9 mouse cellular contexts compared by ENCODE assay signal in the genomic region with DNA sequence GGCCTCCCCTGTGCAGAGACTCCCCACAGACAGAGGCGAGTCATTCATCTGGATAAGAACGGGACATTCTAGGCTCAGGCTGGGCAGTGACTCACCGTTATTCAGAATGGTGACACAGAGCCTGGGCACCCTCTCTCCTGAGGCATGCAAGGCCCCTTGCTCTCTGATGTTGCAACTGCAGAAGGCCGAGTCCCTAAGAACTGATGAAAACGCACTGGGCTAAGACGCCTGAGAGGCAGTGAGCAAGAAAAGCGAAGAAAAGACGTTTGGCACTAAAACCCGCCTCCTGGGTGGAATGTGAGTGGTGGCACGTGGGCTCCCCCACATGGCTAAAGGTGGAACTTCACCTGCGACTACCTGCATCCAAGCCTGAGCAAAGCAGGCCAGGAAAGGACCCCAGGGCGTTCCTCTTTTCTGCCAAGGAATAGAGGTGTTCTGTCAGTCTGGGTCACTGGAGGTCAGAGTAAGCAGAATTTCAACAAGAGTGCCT. TPM values are rescaled to one million over a fixed set of nuclear protein-coding genes. Genes with fewer than 3 reads are reported as not detected.
DNase-seq lines count a peak whose midpoint lies in the region; ATAC-seq and TF ChIP-seq lines count a peak whose summit lies in the region.
"Had no signal": no experiment of that assay in that cellular context is flagged by ENCODE, and none has a peak within 500 bp of the region (broad histone marks: within the 10 kb centered on the region; RNA-seq: fewer than 3 reads in every experiment).

No protein-coding gene starts in this region.

- H3K4me2 ChIP-seq in embryonic facial prominence, embryonic 15.5 days (replicated peaks): peak overlapping the region; percentile 45
- H3K4me2 ChIP-seq in heart, embryonic 11.5 days: peak overlapping the region; percentile 71
- H3K4me2 ChIP-seq in kidney, embryonic 15.5 days: peak overlapping the region; percentile 51

- H3K79me2 ChIP-seq in C2C12 (ENCODE audit: control insufficient read depth, insufficient read depth): no peaks in the 10 kb centered on the region

- peaks cover 24% of the 10 kb centered on the region for H3K4me1 ChIP-seq in bone marrow macrophage, adult 2 months (ENCODE audit: control insufficient read depth, insufficient read depth, low read length)
- H3K4me1 ChIP-seq in embryonic facial prominence, embryonic 15.5 days: peaks cover 38% of the 10 kb centered on the region
- peaks cover 19% of the 10 kb centered on the region for H3K4me1 ChIP-seq in heart, embryonic 11.5 days (ENCODE audit: control insufficient read depth, insufficient read depth, low read length)
- H3K4me1 ChIP-seq in kidney, embryonic 15.5 days: peaks cover 37% of the 10 kb centered on the region

- no peaks in the 10 kb centered on the region for H3K79me3 ChIP-seq in C2C12 (ENCODE audit: low read depth)

- ATAC-seq in embryonic facial prominence, embryonic 15.5 days (ENCODE audit: insufficient number of reproducible peaks, low FRiP score, low TSS enrichment, low read depth): peak; percentile 6; the same call in 1 of the 2 replicates
- no peak; the same call in 1 of the 2 replicates for ATAC-seq in heart, embryonic 11.5 days (replicated peaks; ENCODE audit: insufficient number of reproducible peaks, low FRiP score, low TSS enrichment)
- peak; percentile 54 for ATAC-seq in kidney, embryonic 15.5 days (replicated peaks; ENCODE audit: low FRiP score)
- peak; percentile 57 for ATAC-seq in monocyte, adult 5-6 weeks (replicated peaks; ENCODE audit: insufficient number of reproducible peaks, low FRiP score, low TSS enrichment, poor library complexity, severe bottlenecking)

- H3K27me3 ChIP-seq in C2C12 (ENCODE audit: control insufficient read depth, insufficient read depth, insufficient read length): no peaks in the 10 kb centered on the region
- no peaks in the 10 kb centered on the region for H3K27me3 ChIP-seq in embryonic facial prominence, embryonic 15.5 days
- H3K27me3 ChIP-seq in heart, embryonic 11.5 days (ENCODE audit: control insufficient read depth, insufficient read depth, low read length): no peaks in the 10 kb centered on the region
- H3K27me3 ChIP-seq in kidney, embryonic 15.5 days: 0 out of 2 replicates have a peak, but pooled peaks cover 6% of the 10 kb centered on the region
- H3K27me3 ChIP-seq in splenic B cell, adult 2 months (ENCODE audit: control insufficient read depth, insufficient read depth, low read length, poor library complexity, severe bottlenecking): no peaks in the 10 kb centered on the region

- H3K36me3 ChIP-seq in C2C12 (ENCODE audit: control insufficient read depth, insufficient read depth): peaks cover 12% of the 10 kb centered on the region
- H3K36me3 ChIP-seq in embryonic facial prominence, embryonic 15.5 days: 0 out of 2 replicates have a peak, but pooled peaks cover 11% of the 10 kb centered on the region
- no peaks in the 10 kb centered on the region for H3K36me3 ChIP-seq in heart, embryonic 11.5 days (ENCODE audit: control insufficient read depth, insufficient read depth, low read length)
- H3K36me3 ChIP-seq in kidney, embryonic 15.5 days: peaks cover 27% of the 10 kb centered on the region
- H3K36me3 ChIP-seq in splenic B cell, adult 2 months (ENCODE audit: control insufficient read depth, insufficient read depth, low read length, poor library complexity, severe bottlenecking): no peaks in the 10 kb centered on the region

- H3K27ac ChIP-seq in bone marrow macrophage, adult 2 months (ENCODE audit: insufficient read depth, low read depth, low read length): no peak overlapping the region
- H3K27ac ChIP-seq in embryonic facial prominence, embryonic 15.5 days (replicated peaks): no peak overlapping the region
- H3K27ac ChIP-seq in heart, embryonic 11.5 days (ENCODE audit: low read depth, low read length): no peak overlapping the region
- 0 out of 2 replicates have a peak overlapping the region, but pooled peaks have one; percentile 15 for H3K27ac ChIP-seq in kidney, embryonic 15.5 days

- peak; percentile 70 for TF ChIP-seq CTCF in C2C12 (IDR thresholded peaks at IDR 0.05; ENCODE audit: control insufficient read depth, insufficient read depth, insufficient read length)
- TF ChIP-seq CTCF in bone marrow macrophage, adult 2 months (IDR thresholded peaks at IDR 0.05; ENCODE audit: low read depth, low read length): peak; percentile 27; the same call in 1 of the 2 replicates

- H3K9ac ChIP-seq in embryonic facial prominence, embryonic 15.5 days: no peak overlapping the region
- peak overlapping the region; percentile 43; the same call in 1 of the 2 replicates for H3K9ac ChIP-seq in heart, embryonic 11.5 days (ENCODE audit: low read depth, low read length)
- 0 out of 2 replicates have a peak overlapping the region, but pooled peaks have one; percentile 11 for H3K9ac ChIP-seq in kidney, embryonic 15.5 days

- H3ac ChIP-seq in C2C12 (ENCODE audit: control insufficient read depth, insufficient read length, low read depth): no peak overlapping the region

- no peak for TF ChIP-seq POLR2A in bone marrow macrophage, adult 2 months (IDR thresholded peaks at IDR 0.05; ENCODE audit: borderline replicate concordance, low read depth, low read length)

- no peaks in the 10 kb centered on the region for H3K9me3 ChIP-seq in embryonic facial prominence, embryonic 15.5 days (replicated peaks)
- no peaks in the 10 kb centered on the region for H3K9me3 ChIP-seq in heart, embryonic 11.5 days (replicated peaks; ENCODE audit: control insufficient read depth, low read length)
- no peaks in the 10 kb centered on the region for H3K9me3 ChIP-seq in kidney, embryonic 15.5 days (replicated peaks)

- peak; percentile 78 for DNase-seq in liver
- DNase-seq in splenic B cell, adult 2 months (ENCODE audit: low read depth, low spot score): peak; percentile 85

- WGBS in embryonic facial prominence, embryonic 15.5 days: 2% methylated on average over 12 of the region's 12 CpGs
- 4% methylated on average over 12 of the region's 12 CpGs for WGBS in heart, embryonic 11.5 days (ENCODE audit: insufficient replicate concordance)
- WGBS in kidney, embryonic 15.5 days: 4% methylated on average over 12 of the region's 12 CpGs

- no peak overlapping the region for H3K4me3 ChIP-seq in C2C12 (ENCODE audit: insufficient read depth, poor library complexity, severe bottlenecking)
- no peak overlapping the region for H3K4me3 ChIP-seq in bone marrow macrophage, adult 2 months (ENCODE audit: insufficient read depth, low read length)
- no peak overlapping the region; the same call in 1 of the 2 replicates for H3K4me3 ChIP-seq in embryonic facial prominence, embryonic 15.5 days (replicated peaks)
- H3K4me3 ChIP-seq in heart, embryonic 11.5 days (ENCODE audit: low read depth, low read length): peak overlapping the region; percentile 22; the same call in 1 of the 2 replicates
- no peak overlapping the region for H3K4me3 ChIP-seq in kidney, embryonic 15.5 days (replicated peaks)
- H3K4me3 ChIP-seq: erythroblast, embryonic 14.5 days had no signal

TF ChIP-seq in C2C12, 6 proteins besides CTCF, POLR2A, EP300 and RAD21:
- TF ChIP-seq MYOD1 (IDR thresholded peaks at IDR 0.05; ENCODE audit: control insufficient read depth, insufficient read length, low read depth): no peak
- TF ChIP-seq MYOG (IDR thresholded peaks at IDR 0.05; ENCODE audit: control insufficient read depth, extremely low read depth, insufficient read length): no peak
- TF ChIP-seq MAX (IDR thresholded peaks at IDR 0.05): peak; percentile 85
- TF ChIP-seq FOSL1 (IDR thresholded peaks at IDR 0.05; ENCODE audit: insufficient read depth, low read length, poor library complexity, severe bottlenecking): peak; percentile 86
- peak; percentile 61 for TF ChIP-seq USF1 (IDR thresholded peaks at IDR 0.05; ENCODE audit: low read depth)
- peak; percentile 98 for TF ChIP-seq CEBPB (IDR thresholded peaks at IDR 0.05; ENCODE audit: low read depth)
TF ChIP-seq in C2C12: peak in this region for 4.

RNA-seq across cellular contexts. Expression of gene Spsb1, which starts 25.0 kb away (rescaled TPM):
- 3.0 TPM for polyA plus RNA-seq in C2C12 (2012; fragmentation: generic; extraction: Trizol)
- polyA plus RNA-seq in bone marrow macrophage, adult 2 months (2012; ENCODE audit: insufficient read depth, insufficient read length, missing spikeins): 1.2 TPM in 1 of 2 replicates, not detected in the other
- polyA plus RNA-seq in embryonic facial prominence, embryonic 15.5 days (2015; fragmentation: Nextera tagmentation; extraction: Ambion mirVana): 17.5 and 18.2 TPM in 2 replicates
- 4.7 and 5.6 TPM in 2 replicates for polyA plus RNA-seq in heart, embryonic 11.5 days (2014; fragmentation: Nextera tagmentation; extraction: Ambion mirVana)
- polyA plus RNA-seq in kidney, embryonic 15.5 days (2015; fragmentation: Nextera tagmentation; extraction: Ambion mirVana): 11.7 and 12.7 TPM in 2 replicates
- total RNA-seq in monocyte, adult 5-6 weeks (2017): 0.39 TPM in 1 of 3 replicates, not detected in the others
- polyA plus RNA-seq: erythroblast, embryonic 14.5 days had no signal

RNA-seq across cellular contexts. Expression of gene H6pd, which starts 29.0 kb away (rescaled TPM):
- polyA plus RNA-seq in C2C12 (2012; fragmentation: generic; extraction: Trizol): 14.9 TPM
- 35.4 and 41.1 TPM in 2 replicates for polyA plus RNA-seq in bone marrow macrophage, adult 2 months (2012; ENCODE audit: insufficient read depth, insufficient read length, missing spikeins)
- 12.1 and 12.2 TPM in 2 replicates for polyA plus RNA-seq in embryonic facial prominence, embryonic 15.5 days (2015; fragmentation: Nextera tagmentation; extraction: Ambion mirVana)
- polyA plus RNA-seq in heart, embryonic 11.5 days (2014; fragmentation: Nextera tagmentation; extraction: Ambion mirVana): 4.8 and 6.2 TPM in 2 replicates
- 17.8 and 18.5 TPM in 2 replicates for polyA plus RNA-seq in kidney, embryonic 15.5 days (2015; fragmentation: Nextera tagmentation; extraction: Ambion mirVana)
- 19.1 to 35.1 TPM (median 21.1 TPM) in 3 replicates for total RNA-seq in monocyte, adult 5-6 weeks (2017)
